Mouse (Mus musculus) embryonic facial prominence, embryonic 11.5 days (tissue): ENCODE measurements at regions not wholly inside any gene's neighbourhood (a gene's known extent, or its start where the extent isn't known, plus 50 kb on each side); places are given as distances from the start of the nearest gene placed in this dataset.
A peak's percentile ranks its signal among the peaks of the same experiment; 100 is the strongest.

Experiments used
- ATAC-seq: fragments of 200-750 bp; cut with Nextera tagmentation; replicated peaks from 2 replicates; pipeline ENCODE4 v1.8.0; 2017; ENCODE audit warnings: low read depth; ENCODE audit not compliant: insufficient number of reproducible peaks, low FRiP score, low TSS enrichment
- DNase-seq: peaks from one replicate; pipeline ENCODE4 v3.0.0-alpha.2; 2015; ENCODE audit warnings: low spot score
- H3K27ac ChIP-seq: fragments of 300-500 bp; sonication (generic); replicated peaks from 2 replicates; pipeline ENCODE4 v1.5.1; 2014; ENCODE audit warnings: mild to moderate bottlenecking, low read depth, low read length, control low read depth
- H3K27me3 ChIP-seq: fragments of 300-500 bp; sonication (generic); 2 replicates; pipeline ENCODE4 v1.6.1; 2014; ENCODE audit warnings: mild to moderate bottlenecking, low read length, moderate library complexity, mixed read lengths; ENCODE audit not compliant: control insufficient read depth, insufficient read depth
- H3K36me3 ChIP-seq: fragments of 300-500 bp; sonication (generic); replicated peaks from 2 replicates; pipeline ENCODE4 v1.6.1; 2014; ENCODE audit warnings: low read depth, mild to moderate bottlenecking, low read length, moderate library complexity, mixed read lengths; ENCODE audit not compliant: control insufficient read depth, insufficient read depth
- H3K4me1 ChIP-seq: fragments of 300-500 bp; sonication (generic); 2 replicates; pipeline ENCODE4 v1.6.1; 2014; ENCODE audit warnings: low read length, mixed read lengths; ENCODE audit not compliant: control insufficient read depth, insufficient read depth
- H3K4me2 ChIP-seq: fragments of 300-500 bp; sonication (generic); 2 replicates; pipeline ENCODE4 v1.6.1; 2014; ENCODE audit warnings: low read depth, mild to moderate bottlenecking, control low read depth, low read length, moderate library complexity
- H3K4me3 ChIP-seq: fragments of 300-500 bp; sonication (generic); 2 replicates; pipeline ENCODE4 v1.5.1; 2014; ENCODE audit warnings: low read depth, low read length, control low read depth
- H3K9ac ChIP-seq: fragments of 300-500 bp; sonication (generic); replicated peaks from 2 replicates; pipeline ENCODE4 v1.6.1; 2014; ENCODE audit warnings: mild to moderate bottlenecking, control low read depth, low read length
- H3K9me3 ChIP-seq: fragments of 300-500 bp; sonication (generic); replicated peaks from 2 replicates; pipeline ENCODE4 v1.6.1; 2016; ENCODE audit warnings: mild to moderate bottlenecking, low read length, inconsistent platforms, mixed read lengths; ENCODE audit not compliant: control insufficient read depth
- WGBS: fragments of 180-500 bp; shearing (Covaris S2); extraction: QIAGEN DNeasy Blood & Tissue Kit; methylation state at CpG from one replicate; pipeline ENCODE4 v1.1.7; 2014; 5-methylcytosine and 5-hydroxymethylcytosine counted together

- no peaks in the 10 kb centered on the region for H3K9me3 ChIP-seq
- H3K4me1 ChIP-seq = no peaks in the 10 kb centered on the region
- H3K9ac ChIP-seq = no peak overlapping the region
- WGBS = 79% methylated on average over 7 of the region's 7 CpGs
- ATAC-seq = no peak
- no peaks in the 10 kb centered on the region for H3K36me3 ChIP-seq
- no peak overlapping the region for H3K4me2 ChIP-seq
- DNase-seq = no peak
- no peaks in the 10 kb centered on the region for H3K27me3 ChIP-seq
- no peak overlapping the region for H3K27ac ChIP-seq
- no peak overlapping the region for H3K4me3 ChIP-seq
These were observed 392.9 kb downstream of the H2al1j start for GRCm38 (mm10) chrX:11720517-11720916.

- H3K27me3 ChIP-seq = no peaks in the 10 kb centered on the region
- no peaks in the 10 kb centered on the region for H3K9me3 ChIP-seq
- no peaks in the 10 kb centered on the region for H3K4me1 ChIP-seq
- no peak overlapping the region for H3K4me2 ChIP-seq
- no peak overlapping the region for H3K4me3 ChIP-seq
- H3K9ac ChIP-seq = no peak overlapping the region
- ATAC-seq (no peak), DNase-seq (no peak)
- WGBS = 49% methylated on average over 4 of the region's 4 CpGs
- no peak overlapping the region for H3K27ac ChIP-seq
- H3K36me3 ChIP-seq = no peaks in the 10 kb centered on the region
These were observed 395.1 kb downstream of the H2al1j start for GRCm38 (mm10) chrX:11722730-11723129.

GRCm38 (mm10) chrX:11724718-11725117 is 397.1 kb downstream of the H2al1j start:
- Histone ChIP-seq H3K27me3 (no peaks in the 10 kb centered on the region), H3K9ac (no peak overlapping the region), H3K4me1 (no peaks in the 10 kb centered on the region), H3K9me3 (no peaks in the 10 kb centered on the region), H3K4me3 (no peak overlapping the region), H3K27ac (no peak overlapping the region), H3K36me3 (no peaks in the 10 kb centered on the region), H3K4me2 (no peak overlapping the region)
- no peak for ATAC-seq
- DNase-seq = no peak
- WGBS = 93% methylated on average over 8 of the region's 8 CpGs

- Histone ChIP-seq H3K4me1 (no peaks in the 10 kb centered on the region), H3K27me3 (no peaks in the 10 kb centered on the region), H3K27ac (no peak overlapping the region), H3K9me3 (no peaks in the 10 kb centered on the region), H3K36me3 (no peaks in the 10 kb centered on the region), H3K4me2 (no peak overlapping the region), H3K9ac (no peak overlapping the region), H3K4me3 (no peak overlapping the region)
- WGBS = 42% methylated on average over 8 of the region's 8 CpGs
- no peak for DNase-seq
- ATAC-seq = no peak
These were observed 399.1 kb downstream of the H2al1j start for GRCm38 (mm10) chrX:11726524-11727231.

- no peak overlapping the region for H3K4me3 ChIP-seq
- H3K4me1 ChIP-seq = no peaks in the 10 kb centered on the region
- H3K36me3 ChIP-seq = no peaks in the 10 kb centered on the region
- no peaks in the 10 kb centered on the region for H3K27me3 ChIP-seq
- ATAC-seq (no peak), DNase-seq (no peak)
- WGBS = 88% methylated on average over 4 of the region's 4 CpGs
- H3K4me2 ChIP-seq = no peak overlapping the region
- H3K9me3 ChIP-seq = no peaks in the 10 kb centered on the region
- H3K27ac ChIP-seq = no peak overlapping the region
- no peak overlapping the region for H3K9ac ChIP-seq
These were observed 400.9 kb downstream of the H2al1j start for GRCm38 (mm10) chrX:11728481-11728880.

GRCm38 (mm10) chrX:11729992-11730391 is 402.4 kb downstream of the H2al1j start:
- H3K4me1 ChIP-seq = no peaks in the 10 kb centered on the region
- no peaks in the 10 kb centered on the region for H3K9me3 ChIP-seq
- ATAC-seq (no peak), DNase-seq (no peak)
- H3K4me3 ChIP-seq = no peak overlapping the region
- H3K9ac ChIP-seq = no peak overlapping the region
- no peak overlapping the region for H3K27ac ChIP-seq
- H3K27me3 ChIP-seq = no peaks in the 10 kb centered on the region
- H3K4me2 ChIP-seq = no peak overlapping the region
- WGBS = 73% methylated on average over 6 of the region's 6 CpGs
- H3K36me3 ChIP-seq = no peaks in the 10 kb centered on the region

GRCm38 (mm10) chrX:11732371-11732770 is 404.7 kb downstream of the H2al1j start:
- no peak overlapping the region for H3K9ac ChIP-seq
- no peak for ATAC-seq
- H3K4me1 ChIP-seq = no peaks in the 10 kb centered on the region
- H3K27me3 ChIP-seq = no peaks in the 10 kb centered on the region
- no peak overlapping the region for H3K4me3 ChIP-seq
- DNase-seq = no peak
- WGBS = 96% methylated on average over 2 of the region's 2 CpGs
- H3K9me3 ChIP-seq = no peaks in the 10 kb centered on the region
- no peak overlapping the region for H3K27ac ChIP-seq
- H3K4me2 ChIP-seq = no peak overlapping the region
- H3K36me3 ChIP-seq = no peaks in the 10 kb centered on the region

GRCm38 (mm10) chrX:11734505-11735435 is 407.1 kb downstream of the H2al1j start:
- WGBS = 23% methylated on average over 27 of the region's 27 CpGs
- ATAC-seq = peak; percentile 74
- H3K4me1 ChIP-seq = no peaks in the 10 kb centered on the region
- no peak overlapping the region for H3K27ac ChIP-seq
- H3K27me3 ChIP-seq = no peaks in the 10 kb centered on the region
- no peak overlapping the region for H3K4me3 ChIP-seq
- no peaks in the 10 kb centered on the region for H3K36me3 ChIP-seq
- no peaks in the 10 kb centered on the region for H3K9me3 ChIP-seq
- no peak overlapping the region for H3K4me2 ChIP-seq
- peak; percentile 10 for DNase-seq
- no peak overlapping the region for H3K9ac ChIP-seq
